In the genomic region with DNA sequence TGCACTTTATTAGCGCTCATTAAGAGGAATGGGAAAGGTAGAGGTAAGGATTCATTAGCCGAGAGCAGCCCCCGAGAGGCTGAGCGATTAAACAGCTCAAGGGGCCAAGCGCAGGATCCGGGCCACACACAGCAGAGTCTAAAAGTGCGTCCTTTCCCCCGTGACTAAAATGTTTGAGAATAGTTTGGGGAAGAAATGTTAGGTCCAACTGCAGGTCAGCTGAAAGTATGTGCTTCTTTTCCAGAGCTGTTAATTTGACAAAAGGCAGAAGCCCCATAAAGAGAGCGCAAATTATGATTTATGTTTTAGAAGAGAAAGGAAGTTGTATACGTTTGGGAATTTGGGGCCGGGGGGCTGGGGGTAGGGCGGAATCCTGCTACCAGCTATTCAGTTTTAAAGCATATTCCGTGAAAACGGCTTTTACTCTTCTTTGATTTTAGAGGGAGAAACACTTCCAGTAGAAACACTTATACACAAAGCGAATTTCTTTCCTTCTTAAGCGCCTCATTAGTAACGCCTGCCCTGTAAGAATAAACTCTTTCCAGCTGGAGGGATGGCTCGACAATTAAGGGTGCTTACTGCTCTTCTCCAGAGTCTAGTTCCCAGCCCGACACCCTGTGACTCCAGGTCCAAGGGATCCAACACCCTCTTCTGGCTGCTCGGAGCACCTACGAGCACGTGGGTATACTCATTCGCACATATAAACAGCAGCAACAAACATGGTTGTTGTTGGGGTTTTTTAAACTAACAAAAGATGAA, we compare ENCODE assay signal across 16 mouse cellular contexts.
DNase-seq lines count a peak whose midpoint lies in the region; ATAC-seq and TF ChIP-seq lines count a peak whose summit lies in the region.
"Had no signal": no experiment of that assay in that cellular context is flagged by ENCODE, and none has a peak within 500 bp of the region (broad histone marks: within the 10 kb centered on the region; RNA-seq: fewer than 3 reads in every experiment).

No protein-coding gene starts in this region.

- no peaks in the 10 kb centered on the region for H3K4me1 ChIP-seq in lung, embryonic 16.5 days (replicated peaks; ENCODE audit: control insufficient read depth, insufficient read depth, low read length)
- H3K4me1 ChIP-seq in intestine, postnatal 0 days (replicated peaks; ENCODE audit: control insufficient read depth, insufficient read depth, low read length), result no peaks in the 10 kb centered on the region
- no peaks in the 10 kb centered on the region for H3K4me1 ChIP-seq in stomach, postnatal 0 days (replicated peaks; ENCODE audit: control insufficient read depth, insufficient read depth)
- H3K4me1 ChIP-seq: forebrain, embryonic 10.5 days; midbrain, embryonic 13.5 days had no signal

- H3K9me3 ChIP-seq in lung, embryonic 16.5 days (ENCODE audit: control insufficient read depth, low read length), result no peaks in the 10 kb centered on the region
- no peaks in the 10 kb centered on the region for H3K9me3 ChIP-seq in intestine, postnatal 0 days (ENCODE audit: control insufficient read depth)
- H3K9me3 ChIP-seq in stomach, postnatal 0 days (ENCODE audit: control insufficient read depth, low read length), result no peaks in the 10 kb centered on the region
- H3K9me3 ChIP-seq: forebrain, embryonic 10.5 days; hindbrain, embryonic 15.5 days; midbrain, embryonic 13.5 days; neural tube, embryonic 13.5 days had no signal

- intact Hi-C loops in gastrocnemius, postnatal 14 days (cut with DNase I; ENCODE audit: low total_unique reads), result no loop called here

- H3K9ac ChIP-seq in lung, embryonic 16.5 days (ENCODE audit: low read length), result no peak overlapping the region
- no peak overlapping the region for H3K9ac ChIP-seq in intestine, postnatal 0 days (ENCODE audit: low read depth, low read length)
- no peak overlapping the region for H3K9ac ChIP-seq in stomach, postnatal 0 days (ENCODE audit: low read length)
- H3K9ac ChIP-seq: hindbrain, embryonic 15.5 days; midbrain, embryonic 13.5 days; neural tube, embryonic 13.5 days had no signal

- no peaks in the 10 kb centered on the region for H3K36me3 ChIP-seq in lung, embryonic 16.5 days (ENCODE audit: control insufficient read depth, insufficient read depth, low read length)
- no peaks in the 10 kb centered on the region for H3K36me3 ChIP-seq in intestine, postnatal 0 days (ENCODE audit: control insufficient read depth, insufficient read depth)
- no peaks in the 10 kb centered on the region for H3K36me3 ChIP-seq in stomach, postnatal 0 days (ENCODE audit: control insufficient read depth, insufficient read depth, low read length)
- H3K36me3 ChIP-seq: forebrain, embryonic 10.5 days; G1E; hindbrain, embryonic 15.5 days; midbrain, embryonic 13.5 days; neural tube, embryonic 13.5 days had no signal

- no peak for TF ChIP-seq EP300 in stomach, postnatal 0 days (optimal IDR thresholded peaks at IDR 0.05)

- 0 out of 2 replicates have a peak overlapping the region, but pooled peaks have one; percentile 1 for H3K4me3 ChIP-seq in lung, embryonic 16.5 days (ENCODE audit: low read length)
- H3K4me3 ChIP-seq in intestine, postnatal 0 days (ENCODE audit: low read depth, low read length), result no peak overlapping the region
- no peak overlapping the region; the same call in 1 of the 2 replicates for H3K4me3 ChIP-seq in stomach, postnatal 0 days (ENCODE audit: low read depth, low read length)
- H3K4me3 ChIP-seq: forebrain, embryonic 10.5 days; hindbrain, embryonic 15.5 days; midbrain, embryonic 13.5 days; neural tube, embryonic 13.5 days had no signal

- WGBS in lung, embryonic 16.5 days, result 55% methylated on average over 23 of the region's 23 CpGs
- WGBS in intestine, postnatal 0 days, result 61% methylated on average over 23 of the region's 23 CpGs
- WGBS in stomach, postnatal 0 days, result 46% methylated on average over 23 of the region's 23 CpGs

- peak; percentile 9 for DNase-seq in gastrocnemius, adult 18-20 months (ENCODE audit: low spot score)
- no peak for DNase-seq in gastrocnemius, postnatal 14 days
- DNase-seq in lung, postnatal 4 days, result no peak
- no peak for DNase-seq in stomach, postnatal 0 days (ENCODE audit: low spot score)
- no peak for DNase-seq in cerebellum, postnatal 14 days
- DNase-seq: adrenal gland, postnatal 36 days; cerebellum, adult 11 months; retina, postnatal 1 day; spleen, adult 18-20 months had no signal

- ATAC-seq in lung, embryonic 16.5 days (ENCODE audit: low read depth), result no peak
- ATAC-seq in intestine, postnatal 0 days, result no peak
- ATAC-seq in stomach, postnatal 0 days (ENCODE audit: low FRiP score, low TSS enrichment), result no peak
- ATAC-seq: midbrain, embryonic 13.5 days had no signal

- no peaks in the 10 kb centered on the region; the same call in 1 of the 2 replicates for H3K27me3 ChIP-seq in lung, embryonic 16.5 days (ENCODE audit: control insufficient read depth, insufficient read depth, low read depth, low read length)
- no peaks in the 10 kb centered on the region for H3K27me3 ChIP-seq in intestine, postnatal 0 days (replicated peaks; ENCODE audit: control insufficient read depth, insufficient read depth, low read length)
- no peaks in the 10 kb centered on the region for H3K27me3 ChIP-seq in stomach, postnatal 0 days (ENCODE audit: control insufficient read depth, insufficient read depth, low read length)
- H3K27me3 ChIP-seq: hindbrain, embryonic 15.5 days; midbrain, embryonic 13.5 days; neural tube, embryonic 13.5 days had no signal

- peak; percentile 33 for TF ChIP-seq CTCF in intestine, postnatal 0 days (IDR thresholded peaks at IDR 0.05; ENCODE audit: low read depth)
- TF ChIP-seq CTCF in stomach, postnatal 0 days (IDR thresholded peaks at IDR 0.05; ENCODE audit: low read depth), result peak; percentile 36; the same call in 1 of the 2 replicates

- no peak overlapping the region for H3K27ac ChIP-seq in lung, embryonic 16.5 days (ENCODE audit: low read length)
- H3K27ac ChIP-seq in intestine, postnatal 0 days (ENCODE audit: low read depth, low read length), result peak overlapping the region; percentile 57; the same call in 1 of the 2 replicates
- H3K27ac ChIP-seq in stomach, postnatal 0 days (replicated peaks), result peak overlapping the region; percentile 71; the same call in 1 of the 2 replicates
- H3K27ac ChIP-seq: forebrain, embryonic 10.5 days; hindbrain, embryonic 15.5 days; midbrain, embryonic 13.5 days; neural tube, embryonic 13.5 days had no signal

- peak overlapping the region; percentile 44 for H3K4me2 ChIP-seq in lung, embryonic 16.5 days (ENCODE audit: low read depth, low read length)
- peak overlapping the region; percentile 47 for H3K4me2 ChIP-seq in intestine, postnatal 0 days (replicated peaks; ENCODE audit: low read depth)
- peak overlapping the region; percentile 44 for H3K4me2 ChIP-seq in stomach, postnatal 0 days (replicated peaks; ENCODE audit: low read depth)
- H3K4me2 ChIP-seq: hindbrain, embryonic 15.5 days; midbrain, embryonic 13.5 days; neural tube, embryonic 13.5 days had no signal
